29 mouse cellular contexts compared by ENCODE assay signal in the genomic region with DNA sequence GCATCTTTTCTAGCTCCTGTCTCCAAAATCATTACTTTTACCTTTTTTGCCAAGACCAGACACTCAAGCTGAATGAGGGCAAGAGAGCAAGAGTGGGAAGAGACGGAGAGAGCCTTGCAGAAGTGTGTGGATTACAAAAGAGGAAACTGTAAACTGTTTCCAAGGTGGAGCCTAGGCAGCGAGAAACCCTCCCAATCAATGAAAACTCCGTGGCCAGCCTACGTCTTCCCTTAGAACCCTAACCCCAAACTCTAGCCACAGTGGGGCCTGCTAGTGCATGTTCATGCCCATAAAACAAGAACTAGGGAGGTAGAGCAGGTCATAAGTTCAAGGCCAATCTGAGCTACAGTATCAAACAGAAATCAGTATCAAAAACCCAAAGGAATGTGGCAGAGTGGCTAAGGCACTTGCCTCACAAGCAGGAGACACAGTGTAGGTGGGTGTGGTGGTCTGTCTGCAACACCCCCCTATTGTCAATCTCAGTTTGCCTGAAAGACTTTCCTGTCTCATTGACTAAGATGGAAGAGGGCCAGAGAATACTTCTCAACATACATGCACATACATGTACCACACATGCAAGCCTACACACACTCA. TPM values are rescaled to one million over a fixed set of nuclear protein-coding genes. Genes with fewer than 3 reads are reported as not detected.
DNase-seq lines count a peak whose midpoint lies in the region; ATAC-seq and TF ChIP-seq lines count a peak whose summit lies in the region.
"Had no signal": no experiment of that assay in that cellular context is flagged by ENCODE, and none has a peak within 500 bp of the region (broad histone marks: within the 10 kb centered on the region; RNA-seq: fewer than 3 reads in every experiment).

No protein-coding gene starts in this region.

- H3K9me3 ChIP-seq in forebrain, embryonic 10.5 days = no peaks in the 10 kb centered on the region
- H3K9me3 ChIP-seq in forebrain, postnatal 0 days (ENCODE audit: low read length) = no peaks in the 10 kb centered on the region
- H3K9me3 ChIP-seq in midbrain, embryonic 11.5 days (ENCODE audit: control insufficient read depth, low read length) = no peaks in the 10 kb centered on the region
- no peaks in the 10 kb centered on the region for H3K9me3 ChIP-seq in midbrain, postnatal 0 days (ENCODE audit: low read length)
- no peaks in the 10 kb centered on the region for H3K9me3 ChIP-seq in limb, embryonic 10.5 days (replicated peaks)
- no peaks in the 10 kb centered on the region for H3K9me3 ChIP-seq in midbrain, embryonic 15.5 days
- H3K9me3 ChIP-seq: hindbrain, embryonic 15.5 days; limb, embryonic 12.5 days had no signal

- no peak overlapping the region for H3K4me2 ChIP-seq in forebrain, postnatal 0 days (ENCODE audit: low read depth)
- no peak overlapping the region for H3K4me2 ChIP-seq in midbrain, embryonic 11.5 days
- no peak overlapping the region for H3K4me2 ChIP-seq in midbrain, postnatal 0 days (ENCODE audit: low read depth, low read length, poor library complexity, severe bottlenecking)
- H3K4me2 ChIP-seq in midbrain, embryonic 15.5 days = no peak overlapping the region
- H3K4me2 ChIP-seq: hindbrain, embryonic 15.5 days; limb, embryonic 12.5 days; liver, embryonic 11.5 days had no signal

- TF ChIP-seq CTCF in forebrain, postnatal 0 days (IDR thresholded peaks at IDR 0.05; ENCODE audit: low read depth) = no peak
- TF ChIP-seq CTCF in midbrain, postnatal 0 days (IDR thresholded peaks at IDR 0.05) = no peak

- H3K4me1 ChIP-seq in forebrain, embryonic 10.5 days = peaks cover 72% of the 10 kb centered on the region
- H3K4me1 ChIP-seq in forebrain, postnatal 0 days (ENCODE audit: insufficient read depth) = no peaks in the 10 kb centered on the region; the same call in 1 of the 2 replicates
- peaks cover 49% of the 10 kb centered on the region for H3K4me1 ChIP-seq in midbrain, embryonic 11.5 days (ENCODE audit: control insufficient read depth, insufficient read depth, low read length)
- H3K4me1 ChIP-seq in midbrain, postnatal 0 days (ENCODE audit: insufficient read depth, low read length) = peaks cover 11% of the 10 kb centered on the region
- H3K4me1 ChIP-seq in limb, embryonic 10.5 days = peaks cover 54% of the 10 kb centered on the region
- peaks cover 30% of the 10 kb centered on the region for H3K4me1 ChIP-seq in midbrain, embryonic 15.5 days

- H3K36me3 ChIP-seq in forebrain, embryonic 10.5 days (replicated peaks) = no peaks in the 10 kb centered on the region
- no peaks in the 10 kb centered on the region for H3K36me3 ChIP-seq in forebrain, postnatal 0 days (ENCODE audit: insufficient read depth)
- H3K36me3 ChIP-seq in midbrain, embryonic 11.5 days (ENCODE audit: control insufficient read depth, insufficient read depth, low read length) = no peaks in the 10 kb centered on the region
- H3K36me3 ChIP-seq in midbrain, postnatal 0 days (ENCODE audit: insufficient read depth, low read length) = no peaks in the 10 kb centered on the region
- no peaks in the 10 kb centered on the region for H3K36me3 ChIP-seq in limb, embryonic 10.5 days
- no peaks in the 10 kb centered on the region for H3K36me3 ChIP-seq in midbrain, embryonic 15.5 days (replicated peaks)
- H3K36me3 ChIP-seq: hindbrain, embryonic 15.5 days; limb, embryonic 12.5 days had no signal

- WGBS in forebrain, embryonic 10.5 days = 83% methylated on average over 4 of the region's 4 CpGs
- WGBS in forebrain, postnatal 0 days = 78% methylated on average over 4 of the region's 4 CpGs
- 66% methylated on average over 4 of the region's 4 CpGs for WGBS in midbrain, embryonic 11.5 days
- 76% methylated on average over 4 of the region's 4 CpGs for WGBS in midbrain, postnatal 0 days
- WGBS in limb, embryonic 10.5 days = 82% methylated on average over 4 of the region's 4 CpGs
- whole genome bisulfite sequencing in midbrain, embryonic 15.5 days = 65% methylated on average over 4 of the region's 4 CpGs

- DNase-seq in forebrain, embryonic 10.5 days (ENCODE audit: extremely low spot score, low spot score) = no peak
- DNase-seq in forebrain, postnatal 0 days = no peak
- DNase-seq in midbrain, embryonic 11.5 days (ENCODE audit: low spot score, missing footprints) = no peak
- DNase-seq in midbrain, postnatal 0 days (ENCODE audit: low spot score) = no peak
- DNase-seq in limb, embryonic 10.5 days (ENCODE audit: low spot score) = no peak
- no peak for DNase-seq in urinary bladder, postnatal 25 days (ENCODE audit: low spot score)
- DNase-seq in gastrocnemius, postnatal 10 days = no peak
- DNase-seq: cerebellum, adult 11-12 months; cerebellum, postnatal 14 days; gastrocnemius, postnatal 14 days; heart, adult 2 months; kidney, adult 8-10 months; kidney, postnatal 10 days; layer of hippocampus, postnatal 36 days; liver, postnatal 0 days; right cerebral cortex, postnatal 14 days; thymus, adult 2 months had no signal

- no peak overlapping the region for H3K4me3 ChIP-seq in forebrain, embryonic 10.5 days
- no peak overlapping the region for H3K4me3 ChIP-seq in forebrain, postnatal 0 days (ENCODE audit: low read depth, low read length)
- H3K4me3 ChIP-seq in midbrain, embryonic 11.5 days (ENCODE audit: low read depth, low read length) = no peak overlapping the region
- no peak overlapping the region for H3K4me3 ChIP-seq in midbrain, postnatal 0 days (ENCODE audit: low read depth, low read length)
- H3K4me3 ChIP-seq in limb, embryonic 10.5 days = no peak overlapping the region
- no peak overlapping the region for H3K4me3 ChIP-seq in midbrain, embryonic 15.5 days
- H3K4me3 ChIP-seq: heart, adult 2 months; hindbrain, embryonic 15.5 days; limb, embryonic 12.5 days had no signal

- H3K9ac ChIP-seq in forebrain, postnatal 0 days = no peak overlapping the region
- H3K9ac ChIP-seq in midbrain, embryonic 11.5 days (ENCODE audit: low read length) = peak overlapping the region; percentile 37; the same call in 1 of the 2 replicates
- no peak overlapping the region for H3K9ac ChIP-seq in midbrain, postnatal 0 days (replicated peaks; ENCODE audit: low read length, poor library complexity, severe bottlenecking)
- no peak overlapping the region for H3K9ac ChIP-seq in midbrain, embryonic 15.5 days
- H3K9ac ChIP-seq: hindbrain, embryonic 15.5 days; limb, embryonic 12.5 days; liver, postnatal 0 days had no signal

- 0 out of 2 replicates have a peak, but pooled peaks cover 3% of the 10 kb centered on the region for H3K27me3 ChIP-seq in forebrain, embryonic 10.5 days (ENCODE audit: poor library complexity, severe bottlenecking)
- H3K27me3 ChIP-seq in forebrain, postnatal 0 days (ENCODE audit: insufficient read depth, low read length) = no peaks in the 10 kb centered on the region
- no peaks in the 10 kb centered on the region for H3K27me3 ChIP-seq in midbrain, embryonic 11.5 days (ENCODE audit: control insufficient read depth, insufficient read depth, low read length)
- no peaks in the 10 kb centered on the region for H3K27me3 ChIP-seq in midbrain, postnatal 0 days (ENCODE audit: insufficient read depth, low read length)
- no peaks in the 10 kb centered on the region for H3K27me3 ChIP-seq in limb, embryonic 10.5 days (ENCODE audit: low read depth, poor library complexity, severe bottlenecking)
- H3K27me3 ChIP-seq in midbrain, embryonic 15.5 days (replicated peaks) = no peaks in the 10 kb centered on the region
- H3K27me3 ChIP-seq: hindbrain, embryonic 15.5 days; limb, embryonic 12.5 days had no signal

- peak overlapping the region; percentile 90 for H3K27ac ChIP-seq in forebrain, embryonic 10.5 days
- no peak overlapping the region for H3K27ac ChIP-seq in forebrain, postnatal 0 days (ENCODE audit: low read depth, low read length)
- peak overlapping the region; percentile 73 for H3K27ac ChIP-seq in midbrain, embryonic 11.5 days (ENCODE audit: low read depth, low read length)
- H3K27ac ChIP-seq in midbrain, postnatal 0 days (ENCODE audit: low read depth, low read length) = no peak overlapping the region
- peak overlapping the region; percentile 89 for H3K27ac ChIP-seq in limb, embryonic 10.5 days
- H3K27ac ChIP-seq in midbrain, embryonic 15.5 days = 0 out of 2 replicates have a peak overlapping the region, but pooled peaks have one; percentile 3
- H3K27ac ChIP-seq: heart, adult 2 months; hindbrain, embryonic 15.5 days; macrophage; stomach, postnatal 0 days had no signal

- no peak for ATAC-seq in forebrain, postnatal 0 days
- no peak for ATAC-seq in midbrain, embryonic 11.5 days (ENCODE audit: low FRiP score)
- ATAC-seq in midbrain, postnatal 0 days (ENCODE audit: low FRiP score) = no peak
- no peak for ATAC-seq in midbrain, embryonic 15.5 days (replicated peaks)
- ATAC-seq: liver, postnatal 0 days; lung, postnatal 0 days had no signal

RNA-seq across cellular contexts. Expression of gene 1810010D01Rik, which starts 2.7 kb away (rescaled TPM):
- polyA plus RNA-seq in forebrain, embryonic 10.5 days (2016; fragmentation: Nextera tagmentation; extraction: Ambion mirVana) = 0.16 and 0.31 TPM in 2 replicates
- total RNA-seq in forebrain, postnatal 0 days (2014; rRNA removed) = 0.31 and 1.00 TPM in 2 replicates
- 0.25 TPM in 1 of 2 replicates, not detected in the other for polyA plus RNA-seq in forebrain, postnatal 0 days (2015; fragmentation: Nextera tagmentation; extraction: Ambion mirVana)
- 0.49 TPM in 1 of 2 replicates, not detected in the other for polyA plus RNA-seq in midbrain, embryonic 11.5 days (2014; fragmentation: Nextera tagmentation; extraction: Ambion mirVana)
- total RNA-seq in midbrain, postnatal 0 days (2014; rRNA removed) = 0.71 TPM in 1 of 2 replicates, not detected in the other
- not detected in 2 replicates for polyA plus RNA-seq in midbrain, postnatal 0 days (2015; fragmentation: Nextera tagmentation; extraction: Ambion mirVana)
- 0.33 TPM in 1 of 2 replicates, not detected in the other for polyA plus RNA-seq in limb, embryonic 10.5 days (2016; fragmentation: Nextera tagmentation; extraction: Ambion mirVana)
- polyA plus RNA-seq in midbrain, embryonic 15.5 days (2015; fragmentation: Nextera tagmentation; extraction: Ambion mirVana) = not detected in 2 replicates
- under 1 TPM in 1 of 2 experiments, not detected in 1; 0.61 TPM for total RNA-seq in gastrocnemius, postnatal 10 days (2021)
- total RNA-seq: adrenal gland, adult 18-20 months; heart, adult 2 months; heart, postnatal 25 days; monocyte, adult 5-6 weeks had no signal
- polyA plus RNA-seq: embryonic facial prominence, embryonic 14.5 days; heart, embryonic 14.5 days; hindbrain, embryonic 15.5 days; liver, postnatal 0 days; macrophage had no signal

Comparison
In these comparisons a context has a peak if more than half of its experiments do, and no peak if none do; other contexts are left out.
1. H3K27ac ChIP-seq: peak in forebrain, embryonic 10.5 days (single experiment), midbrain, embryonic 11.5 days (single experiment), limb, embryonic 10.5 days (single experiment) and midbrain, embryonic 15.5 days (single experiment); none in forebrain, postnatal 0 days (single experiment) and midbrain, postnatal 0 days (single experiment).